In the genomic region with DNA sequence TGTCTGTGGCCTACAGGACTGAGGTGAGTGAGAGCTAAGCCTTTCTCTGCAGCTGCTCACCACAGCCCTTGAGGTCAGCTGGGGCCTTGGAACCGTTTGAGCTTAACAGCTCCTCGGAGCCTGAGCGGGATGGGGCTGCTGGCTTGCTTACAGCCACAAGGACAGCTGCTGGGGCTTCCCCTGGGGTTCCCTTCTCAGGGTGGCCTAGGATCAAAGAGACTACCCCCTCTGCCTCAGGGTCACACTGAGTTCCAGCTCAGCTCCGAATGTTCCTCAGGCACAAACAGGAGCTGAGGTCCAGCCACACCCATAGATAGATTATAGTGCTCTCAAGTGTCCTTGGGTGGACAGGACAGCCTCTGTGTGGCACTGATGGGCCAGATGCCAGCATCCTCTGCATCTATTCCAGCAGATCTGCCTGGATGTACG, we compare ENCODE assay signal across 12 mouse cellular contexts.
DNase-seq lines count a peak whose midpoint lies in the region; ATAC-seq and TF ChIP-seq lines count a peak whose summit lies in the region.
"Had no signal": no experiment of that assay in that cellular context is flagged by ENCODE, and none has a peak within 500 bp of the region (broad histone marks: within the 10 kb centered on the region; RNA-seq: fewer than 3 reads in every experiment).

No protein-coding gene starts in this region.

- H3K27me3 ChIP-seq in intestine, embryonic 16.5 days (replicated peaks; ENCODE audit: control insufficient read depth, insufficient read depth, low read length), result no peaks in the 10 kb centered on the region
- H3K27me3 ChIP-seq in intestine, postnatal 0 days (replicated peaks; ENCODE audit: control insufficient read depth, insufficient read depth, low read length), result no peaks in the 10 kb centered on the region

- H3K9me3 ChIP-seq in intestine, embryonic 16.5 days (ENCODE audit: control insufficient read depth, low read length), result no peaks in the 10 kb centered on the region
- no peaks in the 10 kb centered on the region for H3K9me3 ChIP-seq in intestine, postnatal 0 days (ENCODE audit: control insufficient read depth)

- 0 out of 2 replicates have a peak, but pooled peaks have one; percentile 26 for ATAC-seq in intestine, embryonic 16.5 days
- ATAC-seq in intestine, postnatal 0 days, result no peak
- no peak for ATAC-seq in CD4-positive, CD25-positive, alpha-beta regulatory T cell, adult 4 months

- no peaks in the 10 kb centered on the region; the same call in 1 of the 2 replicates for H3K4me1 ChIP-seq in intestine, embryonic 16.5 days (ENCODE audit: control insufficient read depth, insufficient read depth, low read length)
- H3K4me1 ChIP-seq in intestine, postnatal 0 days (replicated peaks; ENCODE audit: control insufficient read depth, insufficient read depth, low read length), result no peaks in the 10 kb centered on the region

- no peak overlapping the region for H3K4me3 ChIP-seq in intestine, embryonic 16.5 days (ENCODE audit: low read length)
- no peak overlapping the region for H3K4me3 ChIP-seq in intestine, postnatal 0 days (ENCODE audit: low read depth, low read length)

- H3K27ac ChIP-seq in intestine, embryonic 16.5 days (ENCODE audit: low read length), result no peak overlapping the region
- H3K27ac ChIP-seq in intestine, postnatal 0 days (ENCODE audit: low read depth, low read length), result no peak overlapping the region
- H3K27ac ChIP-seq: liver, embryonic 14.5 days had no signal

- no peak for TF ChIP-seq CTCF in intestine, postnatal 0 days (IDR thresholded peaks at IDR 0.05; ENCODE audit: low read depth)

- no peak overlapping the region for H3K4me2 ChIP-seq in intestine, embryonic 16.5 days (ENCODE audit: low read depth, low read length)
- no peak overlapping the region for H3K4me2 ChIP-seq in intestine, postnatal 0 days (replicated peaks; ENCODE audit: low read depth)

- 42% methylated on average over 5 of the region's 5 CpGs for WGBS in intestine, embryonic 16.5 days
- WGBS in intestine, postnatal 0 days, result 44% methylated on average over 5 of the region's 5 CpGs

- H3K9ac ChIP-seq in intestine, embryonic 16.5 days (ENCODE audit: low read depth, low read length), result no peak overlapping the region
- H3K9ac ChIP-seq in intestine, postnatal 0 days (ENCODE audit: low read depth, low read length), result no peak overlapping the region
- H3K9ac ChIP-seq: liver, embryonic 14.5 days had no signal

- H3K36me3 ChIP-seq in intestine, embryonic 16.5 days (ENCODE audit: control insufficient read depth, insufficient read depth, low read length), result no peaks in the 10 kb centered on the region
- H3K36me3 ChIP-seq in intestine, postnatal 0 days (ENCODE audit: control insufficient read depth, insufficient read depth), result no peaks in the 10 kb centered on the region

- DNase-seq in adrenal gland, adult 8-10 months, result peak; percentile 74
- peak; percentile 61 for DNase-seq in gastrocnemius, postnatal 10 days
- DNase-seq in lung, postnatal 14 days, result peak; percentile 15
- no peak for DNase-seq in layer of hippocampus, postnatal 14 days (ENCODE audit: low spot score in 2 of 2)
- DNase-seq in thymus, postnatal 14 days, result no peak
- DNase-seq: cerebellum, postnatal 14 days; kidney, postnatal 36 days; right cerebral cortex, postnatal 25 days had no signal

Comparison
In these comparisons a context has a peak if more than half of its experiments do, and no peak if none do; other contexts are left out.
1. DNase-seq: peak in adrenal gland, adult 8-10 months (single experiment), gastrocnemius, postnatal 10 days (single experiment) and lung, postnatal 14 days (single experiment); none in layer of hippocampus, postnatal 14 days (0 of 2) and thymus, postnatal 14 days (single experiment).